Mouse (Mus musculus): ENCODE results near the gene Cd300lg.
A peak's percentile ranks its signal among the peaks of the same experiment; 100 is the strongest.

- no peak for TF ChIP-seq POLR2A (IDR thresholded peaks at IDR 0.05; ENCODE audit: insufficient read depth, low read length)
- TF ChIP-seq CTCF (IDR thresholded peaks at IDR 0.05; ENCODE audit: low read depth, low read length), result peak; percentile 71
- TF ChIP-seq EP300 (IDR thresholded peaks at IDR 0.05; ENCODE audit: insufficient read depth, low read depth, low read length), result no peak
Observed at GRCm38 (mm10) chr11:102053847-102054246, 12.5 kb downstream of the Cd300lg start.

All from ES-Bruce4 (cell line).